Mouse (Mus musculus): ENCODE results near the gene Cul1. TPM values are rescaled to one million over a fixed set of nuclear protein-coding genes. Genes with fewer than 3 reads are reported as not detected.
"Not testable (repeated sequence)": the region's sequence is repeated elsewhere in the genome, so short reads cannot be mapped to it uniquely, and the experiment has no call there.

Cul1 gene
- total RNA-seq (2021): 100 to 1,000 TPM; 115 to 124 TPM
- long read RNA-seq, transcript Cul1-201 (22 exons, 3,161 nt): major isoform, 75 of 105 reads
- long read RNA-seq, partial matches to known transcripts: 5 of 105 reads
- long read RNA-seq, other reads (novel, unspliced or antisense): 25 of 105 reads

DNA sequence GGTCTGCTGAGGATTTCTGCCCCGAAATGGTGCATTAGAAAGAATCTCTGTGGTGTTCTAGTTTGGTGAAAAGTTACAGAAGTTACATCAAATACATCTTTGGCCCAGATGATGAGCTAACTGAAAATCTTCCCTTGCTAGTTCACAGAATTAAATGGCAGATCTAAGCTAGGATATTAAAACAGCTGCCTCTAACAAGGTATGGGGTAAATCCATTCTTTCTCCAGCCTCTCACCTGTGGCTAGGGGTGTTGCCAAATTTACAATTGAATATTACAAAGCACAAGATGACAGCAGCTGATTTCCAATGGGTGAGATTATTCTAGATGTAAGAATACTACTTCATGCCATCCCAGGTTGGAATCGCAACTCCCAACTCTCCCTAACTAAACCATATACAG lies at the start of gene Cul1:
Gene Cul1, plus strand, starts transcription at position 301 of the 400 bp plus-strand sequence.
- no peak for DNase-seq (ENCODE audit: low spot score in 2 of 2)

DNA sequence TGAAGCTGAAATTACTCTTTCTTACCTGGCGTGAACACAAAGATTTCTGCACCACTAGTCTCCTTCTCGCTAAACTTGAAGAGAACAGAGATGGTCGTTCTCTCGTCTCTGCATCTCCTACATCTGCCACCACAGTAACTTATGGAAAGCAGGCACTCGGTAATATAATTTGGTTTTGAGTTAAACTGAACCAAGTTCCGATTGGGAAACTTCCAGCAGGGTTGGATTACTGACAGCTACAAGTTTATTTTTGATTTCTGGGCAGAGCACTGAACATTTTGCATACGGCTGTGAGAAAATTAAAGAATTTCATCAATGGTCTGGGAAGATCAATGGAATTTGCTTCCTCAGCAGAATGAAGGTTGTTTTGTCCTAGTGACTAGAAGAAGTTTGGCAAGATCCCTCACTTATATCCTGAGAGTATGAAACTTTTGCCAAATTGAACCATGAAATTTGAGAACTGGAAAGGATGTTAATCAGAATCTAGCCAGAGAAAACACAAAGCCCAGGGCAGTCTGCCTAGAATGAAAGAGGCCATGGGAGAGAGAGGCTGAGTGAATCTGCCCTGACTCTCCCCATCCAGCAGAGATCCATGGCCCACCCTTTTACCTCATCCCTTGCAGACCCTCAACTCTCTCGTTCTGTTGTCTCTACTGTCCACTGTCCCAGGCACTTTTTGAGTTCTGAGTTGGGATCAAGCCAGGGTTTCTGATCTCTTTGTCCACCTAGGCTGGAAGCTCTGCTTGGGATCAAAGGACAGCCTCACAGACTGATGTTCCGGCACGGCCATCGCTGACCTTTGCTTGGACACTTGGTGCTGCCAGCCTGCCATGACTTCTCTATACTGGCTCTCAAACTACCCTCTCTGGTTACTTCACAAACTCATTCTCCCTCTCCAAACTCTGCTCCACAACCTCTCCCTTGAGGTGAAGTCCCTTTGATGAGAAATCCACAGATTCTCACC lies 48.5 kb upstream of the Cul1 start:
- peak; percentile 32 to 50 for DNase-seq (ENCODE audit: low spot score in 2 of 2)

DNA sequence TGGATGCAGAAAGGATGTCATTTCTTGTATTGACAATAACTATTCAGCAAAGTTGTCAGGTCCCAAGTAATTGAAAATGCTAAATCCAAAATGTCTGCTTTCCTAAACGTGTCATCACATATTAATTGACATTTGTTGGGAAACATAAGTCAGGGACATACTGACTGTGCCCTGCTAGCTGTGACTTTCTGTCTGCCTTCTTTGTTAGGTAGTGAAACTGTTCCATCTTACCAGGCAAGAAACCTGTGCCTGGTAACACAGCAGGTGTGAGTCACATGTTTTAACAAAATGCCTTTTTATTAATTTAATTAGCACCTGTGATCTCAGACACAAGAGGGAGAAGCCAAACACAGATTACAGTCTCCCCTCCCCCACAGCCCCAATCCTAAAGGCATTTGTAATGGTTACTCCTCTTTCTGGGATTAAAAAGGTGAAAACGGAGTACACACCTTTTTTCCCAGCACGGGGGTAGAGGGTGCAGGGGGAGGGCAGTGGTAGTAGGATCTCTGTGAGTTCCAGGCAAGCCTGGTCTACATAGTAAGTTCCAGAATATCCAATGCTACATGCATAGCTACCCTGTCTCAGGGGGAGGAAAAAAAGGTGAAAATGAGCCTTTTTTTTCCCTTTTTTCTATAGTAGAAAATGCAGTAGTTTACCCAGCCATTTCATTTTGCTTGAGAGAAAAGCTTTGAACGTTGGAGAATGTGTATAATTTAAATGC lies 40.2 kb upstream of the Cul1 start:
- DNase-seq (ENCODE audit: low spot score in 2 of 2): no peak

DNA sequence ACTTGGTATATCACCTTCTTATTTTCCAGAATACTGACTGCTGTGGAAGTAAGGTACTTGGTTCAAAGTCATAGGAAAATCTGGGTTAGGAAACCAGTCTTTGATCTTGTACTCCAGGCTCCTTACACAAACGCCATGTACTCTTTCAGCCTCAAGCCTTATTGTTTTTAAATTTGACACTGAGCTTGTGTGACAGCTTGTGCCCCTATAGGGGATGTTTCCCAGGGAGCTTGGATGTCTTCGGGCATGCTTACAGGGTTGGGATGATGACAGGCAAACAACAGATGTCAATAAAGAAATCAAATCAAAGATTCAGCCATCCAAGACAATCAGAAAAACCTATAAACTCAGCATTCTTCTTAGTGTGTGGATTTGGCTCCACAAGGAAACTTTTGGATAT lies 39.5 kb upstream of the Cul1 start:
- no peak for DNase-seq (ENCODE audit: low spot score in 2 of 2)

DNA sequence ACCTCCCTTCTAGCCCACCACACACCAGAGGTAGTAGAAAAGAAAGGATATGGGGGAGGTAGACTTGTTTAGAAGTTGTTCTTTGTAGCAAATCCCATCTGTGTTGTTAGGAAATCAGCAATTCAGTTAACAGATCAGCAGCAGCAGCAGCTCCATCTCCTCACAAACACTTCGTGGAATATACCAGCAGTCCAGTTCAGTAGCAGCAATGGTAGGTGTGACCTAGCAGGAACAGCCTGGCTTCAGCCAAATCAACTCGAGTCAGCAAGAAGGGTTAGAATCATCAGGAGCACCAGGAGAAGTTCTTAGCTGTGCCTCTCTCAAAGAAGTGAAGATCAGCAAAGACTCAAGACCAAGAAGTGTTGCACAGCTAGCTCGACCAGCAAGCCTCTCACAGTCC lies 34.5 kb upstream of the Cul1 start:
- no peak for DNase-seq (ENCODE audit: low spot score in 2 of 2)

DNA sequence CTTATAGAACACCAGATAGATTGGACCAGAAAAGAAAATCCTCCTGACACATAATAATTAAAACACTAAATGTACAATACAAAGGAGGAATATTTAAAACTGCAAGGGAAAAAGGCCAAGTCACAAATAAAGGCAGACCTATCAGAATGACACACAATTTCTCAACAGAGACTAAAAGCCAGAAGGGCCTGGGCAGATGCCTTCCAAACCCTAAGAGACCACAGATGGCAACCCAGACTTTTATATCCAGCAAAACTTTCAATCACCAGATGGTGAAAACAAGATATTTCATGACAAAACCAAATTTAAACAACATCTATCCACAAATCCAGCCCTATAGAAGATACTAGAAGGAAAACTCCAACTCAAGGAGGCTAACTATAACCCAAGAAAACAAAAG lies 33.0 kb upstream of the Cul1 start:
- DNase-seq (ENCODE audit: low spot score in 2 of 2): no peak

DNA sequence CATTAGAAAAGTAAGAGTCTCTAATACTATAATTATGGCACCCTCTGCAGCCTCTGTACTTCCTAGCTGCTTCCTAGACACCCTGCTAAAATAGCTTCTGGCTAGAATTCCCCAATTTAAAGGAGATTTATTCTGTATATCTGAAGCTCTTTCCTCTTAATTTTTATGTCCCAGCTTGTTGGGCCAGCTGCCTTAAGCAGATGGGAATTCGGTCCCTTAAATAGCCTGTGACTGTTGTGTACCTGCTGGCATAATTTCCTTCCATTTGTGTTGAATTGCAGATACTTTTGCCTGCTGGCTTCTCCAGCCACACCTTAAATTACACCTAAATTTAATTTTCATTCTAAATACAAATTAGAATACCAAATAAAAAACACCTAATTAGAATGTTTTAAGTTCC lies 32.0 kb upstream of the Cul1 start:
- no peak for DNase-seq (ENCODE audit: low spot score in 2 of 2)

DNA sequence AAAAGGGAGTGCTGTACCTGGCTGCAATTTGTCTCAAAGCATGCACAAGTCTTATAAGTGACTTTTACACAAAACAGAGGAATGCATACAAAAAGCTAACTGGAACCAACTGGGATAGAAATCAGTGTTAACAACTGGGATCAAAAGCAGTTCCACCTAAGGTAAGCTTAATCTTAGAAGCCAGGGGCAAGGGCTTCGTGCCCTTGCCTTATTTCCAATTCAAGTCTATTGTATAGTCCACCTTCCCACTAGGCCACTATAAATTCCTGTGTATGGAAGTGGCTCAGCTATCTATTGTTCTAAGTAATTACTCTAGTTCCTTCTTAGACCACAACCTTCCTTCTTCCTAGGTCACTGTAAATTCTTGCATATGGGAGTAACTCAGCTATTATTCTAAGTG lies 27.1 kb upstream of the Cul1 start:
- DNase-seq (ENCODE audit: low spot score in 2 of 2): no peak

DNA sequence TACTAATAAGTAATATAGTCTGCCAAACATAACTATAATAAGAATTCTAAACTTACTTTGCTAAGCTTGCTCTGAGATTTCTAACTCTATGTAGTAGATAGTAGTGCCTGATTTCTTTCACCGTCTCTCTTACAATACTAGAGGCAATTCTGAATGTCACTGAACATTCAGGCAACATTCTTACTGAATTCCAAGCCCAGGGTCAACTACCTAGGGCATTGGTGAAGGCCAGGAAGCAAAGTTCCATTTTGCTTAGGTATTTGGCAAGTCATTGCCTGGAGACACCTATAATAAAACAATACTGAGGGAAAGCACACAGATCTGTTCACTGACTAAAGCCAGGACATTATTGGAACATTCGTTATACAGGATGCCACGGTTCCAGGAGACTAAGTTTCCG lies 26.6 kb upstream of the Cul1 start:
- DNase-seq (ENCODE audit: low spot score in 2 of 2): not testable (repeated sequence)

DNA sequence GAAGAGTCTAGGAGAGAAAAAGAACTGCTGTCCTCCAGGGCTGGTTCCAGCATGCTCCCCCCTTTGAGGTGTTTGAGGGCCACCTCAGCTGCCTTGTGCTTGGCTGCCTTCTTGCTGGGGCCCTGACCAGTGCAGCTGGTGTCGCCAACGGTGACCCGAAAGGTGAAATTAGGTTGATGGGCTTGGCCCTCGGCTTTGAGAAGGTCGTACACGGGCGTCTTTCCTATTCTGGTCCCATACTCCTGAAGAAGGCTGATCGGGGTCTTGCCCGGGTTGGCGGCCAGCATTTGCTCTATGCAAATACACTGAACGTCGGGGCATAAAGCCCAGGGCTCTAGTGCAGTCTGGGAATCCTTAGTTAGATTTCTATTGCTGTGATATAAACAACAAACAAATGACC lies 20.4 kb upstream of the Cul1 start:
- not testable (repeated sequence) for DNase-seq (ENCODE audit: low spot score in 2 of 2)

DNA sequence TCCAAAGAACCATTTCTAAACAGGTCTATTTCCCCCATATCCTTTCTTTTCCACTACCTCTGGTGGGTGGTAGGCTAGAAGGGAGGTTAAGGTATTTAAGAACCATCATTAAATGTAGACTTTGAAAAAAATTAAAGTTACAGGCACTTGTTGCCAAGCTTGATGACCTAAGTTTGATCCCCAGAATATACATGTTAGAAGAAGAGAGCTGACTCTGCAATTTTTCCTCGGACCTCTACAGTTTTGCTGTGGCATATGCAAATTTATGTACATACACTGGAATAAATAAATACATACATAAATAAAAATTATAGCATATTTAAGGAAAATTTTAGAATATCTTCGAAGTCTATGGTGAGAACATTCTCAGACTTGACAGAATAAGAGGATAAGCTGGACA lies 13.1 kb upstream of the Cul1 start:
- no peak for DNase-seq (ENCODE audit: low spot score in 2 of 2)

DNA sequence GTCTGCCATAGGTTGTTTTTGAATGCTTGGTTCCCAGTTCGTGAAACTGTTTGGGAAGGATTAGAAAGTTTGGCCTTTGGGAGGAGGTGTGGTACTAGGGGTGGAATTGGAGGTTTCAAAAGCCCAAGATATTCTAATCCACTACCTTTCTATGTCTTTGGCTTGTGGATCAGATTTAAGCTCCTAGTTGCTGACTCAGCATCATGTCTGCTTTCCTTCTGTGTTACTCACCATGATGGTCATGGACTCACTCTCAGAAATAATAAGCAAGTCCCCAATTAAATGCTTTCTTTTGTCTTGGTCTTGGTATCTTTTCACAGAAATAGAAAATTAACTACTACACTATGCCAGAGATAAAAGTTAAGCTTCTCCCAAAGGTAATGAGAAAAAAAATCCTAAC lies 5.5 kb upstream of the Cul1 start:
- no peak for DNase-seq (ENCODE audit: low spot score in 2 of 2)

DNA sequence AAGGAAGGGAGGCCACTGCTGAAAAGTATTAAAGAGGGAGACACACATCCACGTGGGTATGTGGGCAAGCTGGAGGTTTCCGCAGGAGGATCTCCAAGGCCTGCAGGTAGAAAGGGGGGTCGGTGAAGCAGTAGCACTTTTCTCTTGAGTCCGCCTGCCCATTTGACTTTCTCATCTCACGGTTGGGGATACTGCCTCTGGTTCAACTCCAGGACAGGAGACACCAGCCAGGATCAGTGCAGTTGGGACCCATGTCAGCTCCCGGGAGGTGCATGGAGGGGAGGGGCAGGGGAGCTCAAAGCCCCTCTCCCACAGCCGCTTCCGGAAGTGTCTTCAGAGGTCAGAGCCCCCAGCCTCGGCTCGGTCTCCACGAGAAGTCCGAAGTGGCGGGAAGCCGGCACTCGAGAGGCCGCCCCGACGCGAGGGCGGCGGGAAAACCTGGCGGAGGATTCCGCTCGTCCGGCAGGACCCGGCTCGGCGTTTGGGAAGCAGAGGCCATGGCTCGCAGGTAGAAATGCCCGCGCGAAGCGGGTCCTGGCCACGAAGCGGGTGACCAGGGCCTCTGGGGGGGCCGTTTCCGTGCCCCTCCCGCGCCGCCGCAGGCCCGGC lies 428 bp downstream of the Cul1 start:
- peak in 1 of 2 experiments; percentile 60 for DNase-seq (ENCODE audit: low spot score in 2 of 2)

DNA sequence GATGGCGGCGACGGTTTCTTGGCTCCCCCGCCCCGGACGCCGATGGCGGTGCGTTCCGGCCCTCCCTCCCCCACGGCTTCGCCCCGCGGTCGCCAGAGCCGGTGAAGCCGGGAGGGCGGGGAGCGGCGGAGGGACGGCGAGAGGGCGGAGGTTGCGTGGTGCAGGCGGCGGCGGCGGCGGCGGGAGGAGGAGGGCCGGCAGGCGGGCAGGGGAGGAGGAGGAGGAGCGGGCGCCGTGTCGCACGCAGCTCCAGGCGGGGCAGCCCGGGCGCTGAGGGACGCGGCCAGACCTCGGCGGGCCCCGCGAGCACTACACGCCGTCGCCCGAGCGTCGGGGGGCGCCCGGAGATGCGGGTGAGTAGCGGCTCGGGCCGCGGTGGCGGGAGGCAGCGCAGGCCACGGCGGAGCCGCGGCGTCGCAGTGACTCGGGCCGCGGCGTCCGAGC lies 955 bp downstream of the Cul1 start:
- DNase-seq (ENCODE audit: low spot score in 2 of 2): peak; percentile 69 to 79

DNA sequence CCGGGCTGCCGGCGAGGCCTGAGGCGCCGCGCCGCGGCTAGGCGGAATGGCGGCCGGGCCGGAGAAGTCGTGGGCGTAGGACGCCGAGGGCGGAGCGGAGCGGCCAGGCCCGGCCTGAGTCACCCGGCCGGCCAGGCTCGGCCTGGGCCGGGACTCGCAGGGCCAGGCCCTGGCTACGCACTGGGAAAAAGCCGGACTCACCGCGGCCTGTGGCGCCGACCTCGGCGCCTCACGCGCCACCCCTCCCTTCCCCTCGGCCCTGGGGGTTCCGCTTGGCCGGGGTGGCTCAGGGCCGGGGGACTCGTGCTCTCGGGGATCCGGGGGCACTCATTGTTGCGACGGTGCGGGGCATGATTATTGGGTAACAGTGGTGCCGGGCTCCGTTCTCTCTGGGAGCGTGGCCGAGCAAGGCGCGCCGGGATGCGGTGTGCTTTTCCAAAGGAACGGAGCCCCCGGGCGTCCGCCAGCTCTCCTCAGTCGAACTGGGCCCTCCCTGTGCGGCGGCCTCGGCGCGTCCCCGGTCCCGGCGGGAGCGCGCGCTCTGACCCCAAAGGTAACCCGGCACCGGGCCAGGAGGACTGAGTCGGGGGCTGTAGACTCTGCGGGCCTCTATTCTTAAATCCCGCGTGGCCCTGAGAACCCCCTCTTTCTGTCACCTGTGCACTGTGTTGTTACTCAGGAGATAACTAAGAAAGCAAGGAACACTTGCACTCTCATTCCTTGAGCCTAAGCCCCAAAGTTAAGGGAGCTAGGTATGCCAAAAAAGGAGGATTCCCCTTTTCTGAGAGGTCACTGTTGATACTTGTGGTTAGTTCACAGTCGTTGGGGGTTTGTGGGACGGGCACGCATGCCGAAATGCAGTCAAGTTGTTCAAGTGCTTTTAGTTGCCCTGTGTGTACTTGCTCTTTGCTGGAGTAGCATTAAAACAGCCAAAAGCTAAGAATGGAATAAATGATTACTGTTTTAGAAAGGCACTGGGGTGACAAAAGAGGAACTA lies 1.7 kb downstream of the Cul1 start:
- peak; percentile 62 to 77 for DNase-seq (ENCODE audit: low spot score in 2 of 2)

DNA sequence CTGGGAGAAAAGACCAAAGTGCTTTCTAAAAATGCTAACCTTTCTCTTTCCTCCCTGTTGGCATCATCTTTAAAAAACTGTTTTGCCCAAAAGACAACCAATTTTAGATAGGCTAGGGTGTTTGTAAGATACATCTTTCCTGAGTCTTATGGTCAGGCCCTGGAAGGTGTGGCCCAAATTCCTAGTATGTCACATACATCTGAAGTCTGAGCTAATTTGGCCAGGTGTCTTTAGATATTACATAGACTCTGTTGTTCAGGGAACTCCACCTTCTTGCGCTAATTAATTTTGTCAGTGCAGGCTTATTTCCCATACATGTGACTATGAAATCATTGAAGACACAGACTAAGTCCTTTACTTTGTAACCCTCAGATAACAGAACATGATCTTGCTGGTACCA lies 2.6 kb downstream of the Cul1 start:
- no peak for DNase-seq (ENCODE audit: low spot score in 2 of 2)

DNA sequence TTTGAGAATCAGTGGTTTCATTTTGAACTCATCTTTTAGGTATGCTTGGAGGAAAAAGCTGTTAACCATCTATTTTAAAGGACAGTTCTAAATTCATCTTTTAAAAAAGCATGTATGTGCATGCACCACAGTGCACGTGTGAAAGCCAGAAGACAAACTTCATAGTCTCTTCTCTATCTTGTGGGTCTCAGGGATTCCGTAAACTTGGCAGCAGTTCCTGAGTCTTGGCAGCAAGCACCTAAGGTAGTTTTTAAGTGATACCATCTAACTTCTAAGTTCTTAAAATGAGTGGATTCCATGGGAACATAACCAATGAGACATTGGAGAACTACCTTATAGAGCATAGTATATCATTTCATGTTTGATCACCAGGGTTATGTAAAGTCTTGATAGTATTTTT lies 3.7 kb downstream of the Cul1 start:
- DNase-seq (ENCODE audit: low spot score in 2 of 2): no peak

DNA sequence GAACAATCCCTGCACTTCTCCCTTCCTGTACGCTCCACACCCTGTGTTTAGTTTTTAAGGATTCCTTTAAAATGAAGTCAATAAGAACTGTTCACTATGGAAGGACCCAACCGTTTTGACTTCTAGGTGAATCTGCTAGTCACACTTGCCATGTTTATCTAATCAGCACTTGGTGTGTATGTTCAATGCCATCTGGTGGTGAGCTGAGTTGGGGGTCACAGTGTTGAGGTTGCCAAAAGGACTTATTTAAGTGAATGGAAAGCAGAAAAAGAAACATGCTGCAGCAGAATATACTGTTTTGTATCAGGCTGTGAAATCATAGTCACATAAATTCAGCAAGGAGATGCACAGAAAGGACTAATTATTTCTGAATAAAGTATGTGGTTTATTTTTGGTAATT lies 12.2 kb downstream of the Cul1 start:
- DNase-seq (ENCODE audit: low spot score in 2 of 2): no peak

DNA sequence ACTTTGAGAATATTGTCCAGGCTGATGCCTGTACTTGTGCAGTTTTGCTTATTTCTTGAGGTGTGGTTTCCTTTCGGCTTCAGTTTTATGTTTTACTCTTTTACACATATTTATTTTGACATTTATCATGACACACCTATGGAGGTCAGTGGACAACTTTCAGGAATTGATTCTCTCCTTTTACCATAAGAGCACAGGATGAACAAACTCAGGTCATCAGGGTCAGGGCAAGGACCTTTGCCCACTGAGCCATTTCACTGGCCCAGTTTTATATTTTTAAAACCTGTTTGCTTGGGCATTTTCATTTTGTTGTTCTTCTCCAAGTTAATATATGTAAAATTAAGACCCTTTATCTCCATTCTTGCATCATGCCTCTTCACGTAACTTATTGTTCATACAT lies 13.3 kb downstream of the Cul1 start:
- DNase-seq (ENCODE audit: low spot score in 2 of 2): no peak

DNA sequence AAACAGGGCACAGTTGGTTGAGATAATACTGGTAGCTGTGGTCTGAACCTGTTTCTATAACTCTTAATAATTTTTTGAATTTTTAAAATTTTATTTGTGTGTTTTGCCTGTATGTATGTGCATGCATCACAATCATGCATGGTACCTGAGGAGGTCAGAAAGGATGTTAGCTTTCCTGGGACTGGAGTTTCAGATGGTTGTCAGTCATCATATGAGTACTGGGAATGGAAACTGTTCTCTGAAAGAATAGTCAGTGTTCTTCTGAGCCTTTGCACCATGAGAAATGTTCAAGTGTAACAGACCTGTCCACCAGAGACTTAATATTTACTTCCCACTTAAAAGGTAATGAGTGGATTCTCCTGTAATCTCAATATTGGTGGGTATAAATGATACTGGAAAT lies 13.9 kb downstream of the Cul1 start:
- no peak for DNase-seq (ENCODE audit: low spot score in 2 of 2)
